Mouse (Mus musculus) adipocyte (in vitro differentiated cells): ENCODE measurements around the gene Magt1.
A peak's percentile ranks its signal among the peaks of the same experiment; 100 is the strongest.
"Not testable (repeated sequence)": the region's sequence is repeated elsewhere in the genome, so short reads cannot be mapped to it uniquely, and the experiment has no call there.

ENCODE experiments used
- DNase-seq: peaks from one replicate; pipeline ENCODE4 v3.0.0-alpha.2; 2016; ENCODE audit warnings: low spot score

Gene Magt1

GRCm38 (mm10) chrX:105946357-105946756 is 65.3 kb downstream of the Magt1 start:
- no peak for DNase-seq

- DNase-seq: no peak
Measured at GRCm38 (mm10) chrX:105939245-105939644, 72.5 kb downstream of the Magt1 start.

GRCm38 (mm10) chrX:105937736-105938135 is 74.0 kb downstream of the Magt1 start:
- no peak for DNase-seq

GRCm38 (mm10) chrX:105934341-105934740 is 77.4 kb downstream of the Magt1 start:
- peak; percentile 33 for DNase-seq

- DNase-seq: no peak
Measured at GRCm38 (mm10) chrX:105929478-105930038, 82.1 kb downstream of the Magt1 start.

- DNase-seq: peak; percentile 87
Measured at GRCm38 (mm10) chrX:105928861-105929477, 82.7 kb downstream of the Magt1 start, which contains the start of gene Atrx. Gene Atrx, minus strand, starts transcription at chrX:105929403.

GRCm38 (mm10) chrX:105927941-105928860 is 83.5 kb downstream of the Magt1 start:
- peak; percentile 44 for DNase-seq

GRCm38 (mm10) chrX:105926121-105926735 is 85.5 kb downstream of the Magt1 start:
- peak; percentile 10 for DNase-seq

- DNase-seq: no peak
Measured at GRCm38 (mm10) chrX:105924326-105925070, 87.2 kb downstream of the Magt1 start.

- no peak for DNase-seq
Measured at GRCm38 (mm10) chrX:105923896-105924295, 87.8 kb downstream of the Magt1 start.

- not testable (repeated sequence) for DNase-seq
Measured at GRCm38 (mm10) chrX:105922986-105923385, 88.7 kb downstream of the Magt1 start.

GRCm38 (mm10) chrX:105921421-105921820 is 90.3 kb downstream of the Magt1 start:
- peak; percentile 32 for DNase-seq
